Mouse (Mus musculus) kidney, embryonic 14.5 days (tissue): Measurements from ENCODE around the gene Dbn1. TPM values are rescaled to one million over a fixed set of nuclear protein-coding genes. Genes with fewer than 3 reads are reported as not detected.
"Not testable (repeated sequence)": the region's sequence is repeated elsewhere in the genome, so short reads cannot be mapped to it uniquely, and the experiment has no call there.

Experiments used
- ATAC-seq: fragments of 200-750 bp; cut with Nextera tagmentation; 2 replicates; pipeline ENCODE4 v1.8.0; 2017; ENCODE audit warnings: moderate number of reproducible peaks, mild to moderate bottlenecking, moderate TSS enrichment, moderate library complexity; ENCODE audit not compliant: low FRiP score, low TSS enrichment
- H3K27ac ChIP-seq: fragments of 300-500 bp; sonication (generic); 2 replicates; pipeline ENCODE4 v1.5.1; 2014; ENCODE audit warnings: low read depth, mild to moderate bottlenecking, low read length, moderate library complexity, mixed read lengths
- H3K27me3 ChIP-seq: fragments of 300-500 bp; sonication (generic); 2 replicates; pipeline ENCODE4 v1.6.1; 2014; ENCODE audit warnings: mild to moderate bottlenecking, low read length; ENCODE audit not compliant: control insufficient read depth, insufficient read depth
- H3K36me3 ChIP-seq: fragments of 300-500 bp; sonication (generic); 2 replicates; pipeline ENCODE4 v1.6.1; 2014; ENCODE audit warnings: low read length, mixed read lengths; ENCODE audit not compliant: control insufficient read depth, insufficient read depth
- H3K4me1 ChIP-seq: fragments of 300-500 bp; sonication (generic); 2 replicates; pipeline ENCODE4 v1.6.1; 2014; ENCODE audit warnings: low read length, mixed read lengths; ENCODE audit not compliant: control insufficient read depth, insufficient read depth
- H3K4me2 ChIP-seq: fragments of 300-500 bp; sonication (generic); replicated peaks from 2 replicates; pipeline ENCODE4 v1.6.1; 2014; ENCODE audit warnings: low read depth, mild to moderate bottlenecking, low read length
- H3K4me3 ChIP-seq: fragments of 300-500 bp; sonication (generic); 2 replicates; pipeline ENCODE4 v1.5.1; 2014; ENCODE audit warnings: mild to moderate bottlenecking, low read length
- H3K9ac ChIP-seq: fragments of 300-500 bp; sonication (generic); 2 replicates; pipeline ENCODE4 v1.6.1; 2014; ENCODE audit warnings: low read depth, mild to moderate bottlenecking, low read length, moderate library complexity
- H3K9me3 ChIP-seq: fragments of 300-500 bp; sonication (generic); 2 replicates; pipeline ENCODE4 v1.6.1; 2016; ENCODE audit warnings: low read length; ENCODE audit not compliant: control insufficient read depth
- WGBS: fragments of 180-500 bp; shearing (Covaris S2); extraction: QIAGEN DNeasy Blood & Tissue Kit; methylation state at CpG from one replicate; pipeline ENCODE4 v1.1.7; 2014; 5-methylcytosine and 5-hydroxymethylcytosine counted together
- polyA plus RNA-seq: library from polyadenylated mRNA; unstranded; fragments of >200 nt; fragmentation: Nextera tagmentation; extraction: Ambion mirVana; gene quantifications from 2 replicates; pipeline ENCODE4 v1.2.1, GENCODE M21; 2014

The Dbn1 gene
- polyA plus RNA-seq, 1 experiment from 2014 or later, result 164 TPM

- ATAC-seq, result peak; percentile 97
These were observed 43.0 kb downstream of the Dbn1 start, which contains the start of gene Grk6 for GRCm38 (mm10) chr13:55444937-55445315. Gene Grk6, plus strand, starts transcription at chr13:55445072.

DNA sequence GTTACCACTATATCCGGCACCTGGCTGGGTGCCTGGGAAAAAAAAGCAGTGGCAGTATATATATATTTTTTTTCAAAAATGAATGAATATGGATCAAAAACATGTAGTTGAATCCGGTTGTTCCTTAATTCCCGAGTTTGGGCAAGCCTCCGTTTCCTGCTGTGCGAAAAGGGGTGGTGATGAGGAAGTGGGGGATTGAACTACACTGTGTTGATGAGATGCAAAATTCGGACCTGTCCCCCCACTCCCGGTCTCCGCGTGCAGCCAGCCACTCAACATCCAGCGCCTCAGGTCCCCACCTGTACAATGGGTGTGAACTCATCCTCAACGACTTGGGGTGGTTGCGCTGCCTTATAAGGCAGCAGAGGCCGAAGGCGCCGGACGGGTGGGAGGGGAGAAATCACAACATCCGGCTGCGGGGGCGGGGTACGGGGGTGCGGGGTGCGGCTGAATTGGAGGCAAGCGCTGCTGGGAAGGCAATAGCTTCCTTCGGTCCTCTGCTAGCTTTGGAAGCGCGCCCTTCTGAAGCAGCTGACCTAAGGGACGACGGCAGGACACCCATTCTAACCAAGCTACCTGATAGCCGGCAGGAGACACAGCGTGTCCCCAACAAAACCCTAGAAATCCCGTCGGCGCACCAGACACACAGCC, 43.5 kb downstream of the Dbn1 start:
- peak overlapping the region; percentile 69 for H3K4me2 ChIP-seq
- H3K36me3 ChIP-seq, result peaks cover 2% of the 10 kb centered on the region; the same call in 1 of the 2 replicates
- peak overlapping the region; percentile 88 for H3K4me3 ChIP-seq
- peak overlapping the region; percentile 92 for H3K27ac ChIP-seq
- no peaks in the 10 kb centered on the region for H3K9me3 ChIP-seq
- ATAC-seq, result peak; percentile 82
- H3K9ac ChIP-seq, result peak overlapping the region; percentile 51; the same call in 1 of the 2 replicates
- H3K4me1 ChIP-seq, result peaks cover 23% of the 10 kb centered on the region
- H3K27me3 ChIP-seq, result no peaks in the 10 kb centered on the region
- 2% methylated on average over 33 of the region's 33 CpGs for WGBS

More at GRCm38 (mm10) chr13:55444937-55445315, 43.0 kb downstream of the Dbn1 start, which contains the start of gene Grk6:
- H3K36me3 ChIP-seq, result peaks cover 6% of the 10 kb centered on the region; the same call in 1 of the 2 replicates
- no peaks in the 10 kb centered on the region for H3K27me3 ChIP-seq
- H3K4me3 ChIP-seq, result peak within 1 kb of the TSS; percentile 88
- peak within 1 kb of the TSS; percentile 92 for H3K27ac ChIP-seq
- peak within 1 kb of the TSS; percentile 80 for H3K4me2 ChIP-seq
- peaks cover 23% of the 10 kb centered on the region for H3K4me1 ChIP-seq
- H3K9me3 ChIP-seq, result no peaks in the 10 kb centered on the region
- H3K9ac ChIP-seq, result peak within 1 kb of the TSS; percentile 96
- 1% methylated on average over 35 of the region's 35 CpGs for WGBS

DNA sequence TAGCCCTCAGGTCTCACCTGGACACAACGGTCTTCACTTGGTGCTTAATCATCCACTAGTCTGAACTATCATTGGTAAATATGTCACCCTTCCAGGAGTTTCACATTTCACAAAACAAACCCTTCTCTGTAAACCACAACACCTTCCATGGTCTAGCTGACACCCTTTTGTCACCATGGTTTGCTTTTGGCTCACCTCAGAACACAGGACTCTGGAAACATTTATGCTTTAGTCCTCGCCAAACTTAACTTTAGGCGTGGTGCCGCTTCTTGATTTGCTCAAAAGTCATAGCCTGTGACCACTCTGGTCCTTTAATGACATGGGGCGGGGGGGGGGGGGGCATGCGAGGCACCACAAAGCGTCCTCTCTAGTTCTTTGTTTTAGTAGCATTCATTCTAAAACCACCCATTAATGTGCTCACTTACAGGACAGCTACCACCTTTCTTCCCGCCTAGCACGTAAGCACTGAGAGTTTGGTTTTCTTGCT, 44.1 kb downstream of the Dbn1 start:
- peak overlapping the region; percentile 92; the same call in 1 of the 2 replicates for H3K27ac ChIP-seq
- ATAC-seq, result no peak
- H3K9ac ChIP-seq, result peak overlapping the region; percentile 51; the same call in 1 of the 2 replicates
- 35% methylated on average over 9 of the region's 9 CpGs for WGBS
- peak overlapping the region; percentile 88 for H3K4me3 ChIP-seq
- H3K9me3 ChIP-seq, result no peaks in the 10 kb centered on the region
- peak overlapping the region; percentile 69 for H3K4me2 ChIP-seq
- no peaks in the 10 kb centered on the region for H3K27me3 ChIP-seq
- peaks cover 23% of the 10 kb centered on the region for H3K4me1 ChIP-seq
- H3K36me3 ChIP-seq, result no peaks in the 10 kb centered on the region

GRCm38 (mm10) chr13:55437111-55437629, 50.7 kb downstream of the Dbn1 start:
- H3K4me2 ChIP-seq, H3K9ac ChIP-seq, H3K4me3 ChIP-seq, H3K36me3 ChIP-seq, H3K4me1 ChIP-seq, H3K27me3 ChIP-seq, ATAC-seq, H3K9me3 ChIP-seq, H3K27ac ChIP-seq: not testable (repeated sequence)
- WGBS, result 92% methylated on average over 15 of the region's 15 CpGs

DNA sequence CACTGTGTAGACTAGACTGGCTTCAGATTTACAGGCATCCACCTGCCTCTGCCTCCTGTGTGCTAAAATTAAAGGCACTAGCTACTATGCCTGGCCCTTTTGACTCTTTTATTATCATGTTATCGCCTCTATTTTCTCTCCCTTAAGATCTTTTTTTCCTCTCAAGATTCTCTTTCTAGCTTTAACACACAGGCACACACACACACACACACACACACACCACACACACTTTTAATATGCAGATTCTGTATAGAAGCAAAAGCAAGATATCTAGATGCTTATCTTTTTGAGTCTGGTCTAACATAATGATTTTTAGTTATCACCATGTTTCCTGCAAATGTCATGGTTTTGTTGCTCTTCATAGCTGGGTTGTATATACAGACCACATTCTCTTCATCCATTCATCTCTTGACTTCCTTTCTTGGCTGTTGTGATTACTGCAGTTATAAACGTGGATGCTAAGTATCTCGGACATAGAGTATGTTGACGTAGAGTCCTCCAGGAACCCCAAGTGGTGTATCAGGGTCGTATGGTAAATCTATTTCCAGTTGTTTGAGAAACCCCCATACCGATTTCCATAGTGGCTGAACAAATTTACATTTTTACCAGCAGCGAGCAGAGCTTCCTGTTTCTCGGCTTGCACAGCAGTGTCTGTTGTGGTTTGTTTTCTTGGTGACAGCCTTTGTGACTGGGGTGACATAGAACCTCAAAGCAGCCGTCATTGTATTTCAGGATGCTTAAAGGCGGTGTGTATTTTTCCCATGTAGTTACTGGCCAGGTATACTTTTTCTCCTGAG, 55.8 kb downstream of the Dbn1 start:
- H3K4me1 ChIP-seq, result no peaks in the 10 kb centered on the region
- no peaks in the 10 kb centered on the region for H3K27me3 ChIP-seq
- ATAC-seq, result no peak
- H3K4me2 ChIP-seq, result no peak overlapping the region
- H3K36me3 ChIP-seq, result no peaks in the 10 kb centered on the region
- H3K9ac ChIP-seq, result no peak overlapping the region
- H3K4me3 ChIP-seq, result no peak overlapping the region
- WGBS, result 78% methylated on average over 10 of the region's 10 CpGs
- H3K27ac ChIP-seq, result no peak overlapping the region
- H3K9me3 ChIP-seq, result 0 out of 2 replicates have a peak, but pooled peaks cover 4% of the 10 kb centered on the region

DNA sequence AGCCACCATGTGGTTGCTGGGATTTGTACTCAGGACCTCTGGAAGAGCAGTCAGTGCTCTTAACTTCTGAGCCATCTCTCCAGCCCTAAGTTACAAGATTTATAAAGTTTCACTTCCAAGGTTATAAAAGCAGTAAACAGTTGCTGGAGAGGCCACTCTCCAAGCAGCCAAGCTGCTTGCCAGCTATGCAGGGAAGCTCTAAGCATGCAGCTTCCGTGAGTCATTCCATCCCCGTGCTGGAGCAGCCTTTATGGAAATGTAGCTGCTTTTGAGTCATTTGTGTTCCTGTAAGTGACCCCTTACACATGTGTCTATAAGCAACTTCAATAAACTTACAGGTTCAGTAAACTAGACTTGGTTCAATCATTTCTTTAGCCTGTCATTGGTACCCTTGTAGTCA, 57.3 kb downstream of the Dbn1 start:
- Histone ChIP-seq H3K4me3 (no peak overlapping the region), H3K9ac (no peak overlapping the region), H3K27ac (no peak overlapping the region), H3K4me2 (no peak overlapping the region), H3K27me3 (no peaks in the 10 kb centered on the region), H3K4me1 (no peaks in the 10 kb centered on the region), H3K9me3 (0 out of 2 replicates have a peak, but pooled peaks cover 4% of the 10 kb centered on the region), H3K36me3 (no peaks in the 10 kb centered on the region)
- no peak for ATAC-seq
- WGBS, result 79% methylated on average over 2 of the region's 2 CpGs

DNA sequence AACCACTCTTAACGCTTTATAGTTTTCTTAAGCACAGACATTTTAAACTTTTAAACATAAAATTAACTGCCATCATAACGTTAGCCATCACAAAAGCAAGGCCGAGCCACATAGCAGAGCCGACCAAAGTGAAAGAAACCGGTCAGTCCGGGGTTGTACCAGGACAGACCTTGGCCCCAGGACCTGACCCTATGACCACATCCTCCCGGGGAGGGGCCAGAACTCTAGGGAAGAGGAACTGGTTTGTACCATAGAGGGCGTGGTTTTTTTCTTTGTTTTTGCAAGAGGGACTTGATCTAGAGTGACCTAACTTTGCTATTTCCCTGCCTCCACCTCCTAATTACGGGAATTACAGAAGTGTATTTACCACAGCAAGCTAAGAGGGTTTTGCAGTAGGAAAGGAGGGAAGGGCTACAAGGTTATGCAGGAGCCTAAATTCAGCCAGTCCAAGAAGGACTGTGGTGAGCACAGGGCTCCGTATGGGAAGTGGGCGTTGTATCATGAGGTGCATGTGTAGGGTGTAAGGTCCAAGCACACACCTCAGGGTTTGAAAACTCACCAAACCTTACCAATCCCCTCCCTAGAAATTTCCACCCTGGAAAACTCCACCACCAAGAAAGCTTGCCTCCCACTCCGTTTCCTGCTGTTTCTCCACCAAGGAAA, 58.6 kb downstream of the Dbn1 start:
- WGBS, result 56% methylated on average over 12 of the region's 12 CpGs
- no peak overlapping the region for H3K27ac ChIP-seq
- H3K4me1 ChIP-seq, result no peaks in the 10 kb centered on the region
- no peak for ATAC-seq
- H3K4me2 ChIP-seq, result no peak overlapping the region
- no peaks in the 10 kb centered on the region for H3K27me3 ChIP-seq
- no peak overlapping the region for H3K4me3 ChIP-seq
- H3K9me3 ChIP-seq, result 0 out of 2 replicates have a peak, but pooled peaks cover 4% of the 10 kb centered on the region
- no peak overlapping the region for H3K9ac ChIP-seq
- H3K36me3 ChIP-seq, result no peaks in the 10 kb centered on the region

GRCm38 (mm10) chr13:55426613-55427012, 61.3 kb downstream of the Dbn1 start, which contains the start of gene F12:
Gene F12, minus strand, starts transcription at chr13:55426793.
- WGBS, result 89% methylated on average over 10 of the region's 10 CpGs
- ATAC-seq, result no peak
- Histone ChIP-seq H3K9me3 (no peaks in the 10 kb centered on the region), H3K27ac (no peak within 1 kb of the TSS), H3K9ac (no peak within 1 kb of the TSS), H3K4me3 (no peak within 1 kb of the TSS), H3K36me3 (no peaks in the 10 kb centered on the region), H3K4me2 (no peak within 1 kb of the TSS), H3K27me3 (peaks cover 5% of the 10 kb centered on the region), H3K4me1 (no peaks in the 10 kb centered on the region)
